Mouse (Mus musculus) spleen, postnatal 36 days (tissue): ENCODE measurements around the gene Mynn.
"Not testable (repeated sequence)": the region's sequence is repeated elsewhere in the genome, so short reads cannot be mapped to it uniquely, and the experiment has no call there.

Experiments
- DNase-seq, 2 experiments: peaks; one replicate each; pipeline ENCODE4 v3.0.0; 2022; ENCODE audit warnings: low spot score in 2 of 2, mixed read lengths in 1 of 2

Gene Mynn

DNA sequence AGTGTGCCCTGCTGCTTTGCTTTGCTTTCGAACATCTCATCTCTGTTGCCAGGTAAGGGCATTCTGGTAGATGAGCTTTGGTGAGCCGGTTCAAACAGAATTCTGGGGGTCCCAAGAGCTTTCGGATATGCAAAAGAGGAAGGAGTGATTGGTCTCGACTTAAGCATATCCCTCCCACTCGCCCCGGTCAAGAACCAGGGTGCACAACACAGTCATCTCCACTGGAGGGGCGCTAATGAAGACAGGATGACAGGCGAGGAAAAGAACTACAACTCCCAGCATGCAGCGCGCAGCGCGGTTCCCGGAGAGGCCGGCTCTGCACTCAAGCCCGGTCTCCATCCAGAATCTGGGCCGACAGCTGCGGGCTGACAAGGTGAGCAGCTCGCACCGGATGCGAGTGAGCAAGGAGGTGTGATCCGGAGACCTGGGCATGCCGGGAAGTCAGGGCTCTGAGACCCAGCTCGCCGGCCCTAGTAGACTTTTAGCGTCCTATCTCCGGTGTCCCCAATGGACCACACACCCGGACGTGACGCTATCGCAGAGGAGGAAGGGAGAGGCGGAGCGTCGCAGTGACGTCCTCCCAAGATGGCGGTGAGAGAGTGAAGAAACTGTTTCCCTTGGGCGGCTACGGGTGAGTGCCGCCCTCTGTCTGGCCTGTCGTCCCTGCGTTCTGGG lies at the start of gene Mynn:
Mynn (plus strand) TSS at position 1 of the 675 bp plus-strand sequence.
- peak; percentile 97 for DNase-seq

GRCm38 (mm10) chr3:30553741-30554140 lies 48.1 kb upstream of the Mynn start:
- DNase-seq, result no peak

DNA sequence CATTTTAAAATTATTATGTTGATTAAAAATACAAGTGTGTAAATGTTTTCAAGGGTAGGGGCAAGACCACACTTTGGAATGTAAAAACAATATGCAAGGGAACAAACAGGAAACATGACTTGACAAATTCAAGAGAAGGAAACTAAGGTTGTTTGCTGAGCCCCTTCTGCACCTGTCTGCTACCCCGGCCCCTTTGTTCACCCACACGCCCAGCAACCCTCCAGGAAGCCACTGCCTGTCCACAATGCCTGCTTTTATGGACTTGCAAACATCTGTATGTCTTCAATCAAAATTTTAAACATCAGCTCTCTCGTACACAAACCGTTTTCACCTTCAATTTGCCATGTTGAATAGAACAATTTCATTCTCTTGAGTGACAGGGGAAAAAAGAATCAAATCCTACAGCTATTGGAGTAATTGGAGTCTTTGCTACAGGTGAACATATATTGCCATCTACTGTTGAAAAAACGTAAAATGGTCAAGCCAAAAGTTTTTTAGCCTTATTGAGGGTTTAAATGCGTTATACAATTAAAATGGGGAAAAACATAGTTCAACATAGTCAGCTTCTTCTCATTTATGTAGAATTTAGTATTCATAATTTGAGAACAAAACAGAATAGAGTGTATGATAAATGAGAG lies 41.1 kb upstream of the Mynn start:
- DNase-seq, result no peak

DNA sequence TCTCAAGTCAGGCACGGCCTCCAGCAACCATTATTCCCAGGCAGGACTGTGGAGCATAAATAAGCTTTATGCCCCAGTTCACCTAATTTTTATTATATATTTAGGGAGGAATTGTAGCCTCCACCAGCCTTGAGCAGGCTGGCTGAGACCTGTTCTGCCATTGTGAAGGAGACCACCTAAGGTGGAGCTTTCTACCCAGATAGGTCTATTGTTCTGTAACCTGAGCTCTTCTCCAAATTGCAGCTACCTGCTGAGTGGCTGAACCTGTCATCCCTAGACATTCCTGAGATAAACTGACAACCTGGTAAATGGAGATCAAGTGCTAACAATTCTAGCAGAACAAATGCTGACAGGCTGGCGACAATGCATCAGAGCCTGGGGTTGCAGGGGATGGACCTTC lies 35.5 kb upstream of the Mynn start:
- DNase-seq, result not testable (repeated sequence)

DNA sequence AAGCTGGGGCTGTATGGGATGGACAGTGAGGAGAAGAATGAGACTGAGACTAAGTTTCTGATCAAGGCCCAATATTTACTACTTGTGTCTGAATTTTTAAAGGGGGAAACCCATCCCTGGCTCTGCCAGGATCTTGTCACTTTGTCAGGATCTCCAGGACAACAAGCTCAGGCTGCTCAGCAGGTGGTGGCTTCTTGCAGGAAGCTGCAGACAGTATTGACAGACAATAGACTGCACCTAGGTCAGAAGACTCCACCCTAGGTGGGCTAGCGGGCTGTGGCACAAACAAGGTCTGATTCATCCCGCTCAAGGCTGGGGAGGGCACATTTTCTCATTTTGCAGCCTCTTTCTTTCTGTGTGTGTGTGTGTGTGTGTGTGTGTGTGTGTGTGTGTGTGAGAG lies 28.3 kb upstream of the Mynn start:
- no peak for DNase-seq

GRCm38 (mm10) chr3:30588865-30589264 lies 13.0 kb upstream of the Mynn start:
- DNase-seq, result no peak

DNA sequence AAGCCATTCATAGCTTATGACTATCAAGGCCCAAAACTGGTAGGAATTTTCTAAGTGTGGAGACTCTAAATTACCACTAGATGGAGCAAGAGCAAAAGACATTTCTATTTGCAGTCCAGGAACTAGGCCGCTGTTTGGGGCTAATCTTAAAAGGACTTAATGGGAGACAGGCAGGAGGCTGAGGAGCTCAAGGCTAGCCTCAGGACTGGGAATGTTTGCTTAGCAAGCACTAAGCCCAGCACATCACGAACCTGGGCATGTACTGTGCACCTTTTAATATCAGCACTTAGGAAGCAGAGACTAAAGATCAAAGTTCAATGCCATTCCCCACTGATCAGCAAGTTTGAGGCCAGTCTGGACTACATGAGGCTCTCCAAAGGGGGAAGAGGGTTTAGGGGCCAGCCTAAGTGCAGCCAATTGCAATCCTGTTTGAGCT lies 9.4 kb upstream of the Mynn start:
- peak in 1 of 2 experiments; percentile 28 for DNase-seq

- DNase-seq, result no peak
Measured at GRCm38 (mm10) chr3:30593719-30594485, 8.0 kb upstream of the Mynn start.

GRCm38 (mm10) chr3:30595111-30595832 lies 6.6 kb upstream of the Mynn start:
- no peak for DNase-seq

DNA sequence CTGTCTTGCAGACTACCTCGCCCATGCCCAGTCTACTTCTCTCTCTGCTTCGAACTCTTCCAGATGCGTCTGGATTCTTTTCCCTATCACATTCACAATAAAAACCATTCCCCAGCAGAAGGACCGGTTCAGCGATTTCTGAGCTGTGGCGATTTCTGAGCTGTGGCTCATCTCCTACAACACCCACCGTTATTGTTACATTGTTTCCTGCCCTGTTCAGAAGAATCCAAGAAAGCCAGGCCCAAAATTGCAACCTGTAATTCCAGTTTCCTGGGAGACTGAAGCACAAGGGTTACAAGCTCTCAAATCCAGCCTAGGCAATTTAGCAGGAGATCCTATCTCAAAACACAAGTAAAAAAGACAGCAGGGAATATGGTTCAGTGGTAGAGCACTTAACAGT lies 4.6 kb upstream of the Mynn start:
- no peak for DNase-seq

DNA sequence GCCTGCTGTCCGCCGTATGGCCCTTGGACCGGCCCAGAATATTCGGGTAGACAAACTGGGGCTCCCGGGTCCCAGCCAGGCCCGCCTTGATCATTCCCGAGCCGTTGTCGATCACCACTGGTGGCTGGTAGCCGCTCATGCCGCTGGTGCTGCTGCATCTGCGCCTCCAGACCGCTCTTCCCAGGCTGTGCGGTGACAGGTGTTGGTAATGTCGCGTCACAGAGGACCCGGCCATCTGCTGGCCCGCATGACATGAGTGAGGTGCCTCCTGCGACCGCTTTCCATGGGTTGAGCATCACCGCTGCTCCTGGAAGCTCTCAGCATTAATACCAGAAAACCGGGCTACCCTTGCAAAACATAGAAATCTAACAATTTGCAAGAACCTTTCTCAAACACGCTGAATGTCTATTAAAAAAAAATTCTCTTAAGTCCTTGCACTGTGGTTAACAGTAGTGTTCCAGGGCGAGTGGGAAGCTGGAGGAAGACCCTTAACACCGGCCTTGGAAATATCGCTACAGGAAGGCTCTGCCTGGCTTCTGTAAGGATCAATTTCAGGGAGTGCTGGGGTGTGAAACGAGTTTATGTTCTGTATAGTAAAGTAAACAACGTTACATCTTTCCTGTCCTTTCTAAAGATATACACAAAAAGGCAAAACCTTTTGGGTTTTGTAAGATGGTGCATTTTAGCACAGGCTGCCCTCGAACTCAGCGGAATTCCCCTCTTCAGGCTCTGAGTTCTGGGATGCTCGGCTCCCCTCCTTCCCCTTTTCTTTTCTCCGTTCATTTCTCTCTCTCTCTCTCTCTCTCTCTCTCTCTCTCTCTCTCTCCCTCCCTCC lies 1.9 kb upstream of the Mynn start, which contains the start of gene Actrt3:
Actrt3 (minus strand) TSS at position 229 of the 835 bp plus-strand sequence.
- peak; percentile 24 to 34 for DNase-seq

GRCm38 (mm10) chr3:30600717-30601116 lies 1.1 kb upstream of the Mynn start:
- DNase-seq, result peak in 1 of 2 experiments; percentile 6

GRCm38 (mm10) chr3:30601175-30601574 lies 690 bp upstream of the Mynn start:
- DNase-seq, result peak; percentile 84 to 94

- no peak for DNase-seq
Measured at GRCm38 (mm10) chr3:30601610-30602064, 228 bp upstream of the Mynn start.

GRCm38 (mm10) chr3:30602740-30603098 lies 854 bp downstream of the Mynn start:
- DNase-seq, result peak in 1 of 2 experiments; percentile 73

DNA sequence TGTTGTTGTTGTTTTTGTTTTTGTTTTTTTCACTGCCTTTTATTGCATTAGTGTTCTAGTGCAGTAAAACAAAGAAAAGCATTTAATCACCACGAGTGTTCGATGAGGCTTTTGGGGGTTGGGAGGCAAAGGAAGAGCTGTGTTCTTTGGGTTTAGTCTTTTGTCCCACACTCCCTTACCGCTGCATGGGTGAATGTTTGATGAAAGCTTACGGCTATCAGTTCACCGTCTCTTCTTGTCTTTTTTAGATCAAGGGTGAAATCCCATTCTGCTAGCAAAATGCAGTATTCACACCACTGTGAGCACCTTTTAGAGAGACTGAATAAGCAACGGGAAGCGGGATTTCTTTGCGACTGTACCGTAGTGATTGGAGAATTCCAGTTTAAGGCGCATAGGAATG lies 1.4 kb downstream of the Mynn start:
- DNase-seq, result no peak

- no peak for DNase-seq
Measured at GRCm38 (mm10) chr3:30608999-30609398, 7.1 kb downstream of the Mynn start.

- peak in 1 of 2 experiments; percentile 6 for DNase-seq
Measured at GRCm38 (mm10) chr3:30610930-30611329, 9.1 kb downstream of the Mynn start.

DNA sequence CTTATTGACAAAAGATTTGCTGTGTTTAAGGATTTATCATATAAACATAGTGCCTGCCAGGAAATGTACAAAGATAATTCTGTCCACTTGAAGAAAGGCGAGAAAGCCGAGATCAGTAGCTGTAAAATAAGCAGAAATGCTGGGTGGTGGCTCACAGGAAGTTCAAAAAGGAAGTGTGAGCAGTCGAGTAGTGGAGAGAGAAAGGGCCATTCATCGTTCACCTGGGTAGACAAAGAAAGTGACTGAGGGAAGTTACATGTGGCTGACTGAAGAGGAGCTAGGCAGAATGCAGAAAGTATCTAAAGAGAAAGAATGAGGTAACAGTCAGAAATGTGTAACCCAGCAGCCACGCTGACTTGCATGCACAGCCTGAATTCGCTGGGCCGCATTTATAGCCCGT lies 18.3 kb downstream of the Mynn start:
- peak; percentile 46 to 49 for DNase-seq

DNA sequence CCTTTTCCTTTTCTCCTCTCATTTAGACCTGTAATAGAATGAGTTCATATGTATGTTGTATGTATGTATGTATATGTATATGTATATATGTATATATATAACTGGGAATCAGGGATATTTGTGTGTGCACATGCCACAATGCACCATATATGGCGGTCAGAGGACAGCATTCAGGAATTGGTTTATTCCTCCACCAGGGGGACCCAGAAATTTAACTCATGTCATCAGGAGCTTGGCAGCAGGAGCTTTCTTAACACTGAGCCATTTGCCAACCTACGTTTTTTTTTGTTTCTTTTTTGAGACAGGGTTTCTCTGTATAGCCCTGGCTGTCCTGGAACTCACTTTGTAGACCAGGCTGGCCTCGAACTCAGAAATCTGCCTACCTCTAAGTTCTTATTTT lies 31.8 kb downstream of the Mynn start:
- DNase-seq, result no peak

DNA sequence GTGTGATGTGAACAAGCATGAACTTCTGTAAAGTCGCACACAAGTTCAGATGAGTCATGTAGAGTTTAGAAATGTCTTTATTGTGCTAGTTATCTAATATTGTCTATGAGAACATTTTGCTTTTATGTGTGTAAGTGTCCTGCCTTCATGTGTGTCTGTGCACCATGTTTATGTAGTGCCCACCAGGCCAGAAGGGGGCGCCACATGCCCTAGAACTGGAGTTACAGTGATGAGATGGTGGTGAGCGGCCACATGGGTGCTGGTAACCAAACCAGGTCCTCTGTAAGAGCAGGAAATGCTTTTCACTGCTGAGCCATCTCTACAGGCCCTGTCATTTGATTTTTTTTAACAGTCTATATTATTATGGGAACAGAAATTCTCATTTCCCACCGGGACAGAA lies 33.8 kb downstream of the Mynn start:
- DNase-seq, result no peak
